Mouse (Mus musculus) olfactory bulb, adult 2 months (tissue): ENCODE measurements around the gene Fam189a1.

ENCODE experiments used
- CTCF ChIP-seq: fragments of 200-500 bp; IDR thresholded peaks from 2 replicates; pipeline ENCODE4 v1.5.1; 2012; ENCODE audit warnings: low read depth, mild to moderate bottlenecking, low read length, moderate library complexity; ENCODE audit not compliant: insufficient read depth
- POLR2A ChIP-seq: fragments of 200-500 bp; IDR thresholded peaks from 2 replicates; pipeline ENCODE4 v1.6.1; 2012; ENCODE audit warnings: mild to moderate bottlenecking, low read depth, low read length, moderate library complexity; ENCODE audit not compliant: insufficient read depth

- TF ChIP-seq POLR2A (no peak), CTCF (no peak)
Measured at GRCm38 (mm10) chr7:65151526-65151925, 4.8 kb downstream of the Fam189a1 start.
